11 mouse cellular contexts compared by ENCODE assay signal in genomic region chr12:91878912-91879250, GRCm38 (mm10). TPM values are rescaled to one million over a fixed set of nuclear protein-coding genes. Genes with fewer than 3 reads are reported as not detected.
DNase-seq lines count a peak whose midpoint lies in the region; ATAC-seq and TF ChIP-seq lines count a peak whose summit lies in the region.
"Had no signal": no experiment of that assay in that cellular context is flagged by ENCODE, and none has a peak within 500 bp of the region (broad histone marks: within the 10 kb centered on the region; RNA-seq: fewer than 3 reads in every experiment).

No protein-coding gene starts in this region.

- TF ChIP-seq POLR2A in brain, embryonic 14.5 days (IDR thresholded peaks at IDR 0.05; ENCODE audit: borderline replicate concordance, extremely low read depth, insufficient read depth, insufficient read length, poor library complexity, severe bottlenecking), result no peak
- TF ChIP-seq POLR2A in olfactory bulb, adult 2 months (IDR thresholded peaks at IDR 0.05; ENCODE audit: insufficient read depth, low read depth, low read length), result no peak
- TF ChIP-seq POLR2A in thymus, adult 2 months (IDR thresholded peaks at IDR 0.05; ENCODE audit: control insufficient read depth, extremely low read depth, insufficient read depth, low read length, poor library complexity), result no peak

- no peaks in the 10 kb centered on the region for H3K27me3 ChIP-seq in thymus, adult 2 months (ENCODE audit: control insufficient read depth, insufficient read depth, low read length)
- H3K27me3 ChIP-seq in intestine, postnatal 0 days (replicated peaks; ENCODE audit: control insufficient read depth, insufficient read depth, low read length), result no peaks in the 10 kb centered on the region
- H3K27me3 ChIP-seq: embryonic facial prominence, embryonic 15.5 days; kidney, embryonic 15.5 days had no signal

- peaks cover 6% of the 10 kb centered on the region for H3K4me1 ChIP-seq in olfactory bulb, adult 2 months (ENCODE audit: control insufficient read depth, insufficient read depth, low read length)
- H3K4me1 ChIP-seq in thymus, adult 2 months (replicated peaks; ENCODE audit: control insufficient read depth, insufficient read depth, low read length), result no peaks in the 10 kb centered on the region
- no peaks in the 10 kb centered on the region for H3K4me1 ChIP-seq in intestine, postnatal 0 days (replicated peaks; ENCODE audit: control insufficient read depth, insufficient read depth, low read length)
- H3K4me1 ChIP-seq: embryonic facial prominence, embryonic 15.5 days; kidney, embryonic 15.5 days had no signal

- H3K27ac ChIP-seq in olfactory bulb, adult 2 months (ENCODE audit: insufficient read depth, low read depth, low read length), result peak overlapping the region; percentile 70
- no peak overlapping the region for H3K27ac ChIP-seq in thymus, adult 2 months (ENCODE audit: control insufficient read depth, insufficient read depth, low read length)
- H3K27ac ChIP-seq in intestine, postnatal 0 days (ENCODE audit: low read depth, low read length), result no peak overlapping the region
- H3K27ac ChIP-seq: embryonic facial prominence, embryonic 15.5 days; kidney, embryonic 15.5 days had no signal

- H3K9me3 ChIP-seq in intestine, postnatal 0 days (ENCODE audit: control insufficient read depth), result no peaks in the 10 kb centered on the region
- H3K9me3 ChIP-seq: embryonic facial prominence, embryonic 15.5 days; G1E; kidney, embryonic 15.5 days had no signal

- no peaks in the 10 kb centered on the region for H3K36me3 ChIP-seq in thymus, adult 2 months (ENCODE audit: control insufficient read depth, insufficient read depth, low read length)
- H3K36me3 ChIP-seq in intestine, postnatal 0 days (ENCODE audit: control insufficient read depth, insufficient read depth), result no peaks in the 10 kb centered on the region
- H3K36me3 ChIP-seq: embryonic facial prominence, embryonic 15.5 days; G1E; kidney, embryonic 15.5 days had no signal

- no peak for TF ChIP-seq CTCF in brain, embryonic 14.5 days (IDR thresholded peaks at IDR 0.05; ENCODE audit: borderline replicate concordance, extremely low read depth, insufficient read depth, insufficient read length)
- TF ChIP-seq CTCF in olfactory bulb, adult 2 months (IDR thresholded peaks at IDR 0.05; ENCODE audit: insufficient read depth, low read depth, low read length), result no peak
- no peak for TF ChIP-seq CTCF in thymus, adult 2 months (IDR thresholded peaks at IDR 0.05; ENCODE audit: borderline replicate concordance, control insufficient read depth, extremely low read depth, insufficient read depth, low read length, poor library complexity)
- TF ChIP-seq CTCF in intestine, postnatal 0 days (IDR thresholded peaks at IDR 0.05; ENCODE audit: low read depth), result no peak

- ATAC-seq in intestine, postnatal 0 days, result no peak

- DNase-seq in left cerebral cortex, adult 18-20 months (ENCODE audit: low spot score in 2 of 2), result peak; percentile 63 to 83
- no peak for DNase-seq in left cerebral cortex, postnatal 4 days
- peak; percentile 8 for DNase-seq in brain, embryonic 14.5 days (ENCODE audit: low read depth)
- DNase-seq in layer of hippocampus, postnatal 36 days, result peak; percentile 21 to 31
- DNase-seq in thymus, adult 2 months, result no peak
- no peak for DNase-seq in spleen, postnatal 10 days (ENCODE audit: low spot score in 2 of 2)

- WGBS in olfactory bulb, adult 2 months, result 30% methylated on average over 8 of the region's 8 CpGs
- WGBS in thymus, adult 2 months, result 96% methylated on average over 8 of the region's 8 CpGs
- 49% methylated on average over 8 of the region's 8 CpGs for WGBS in intestine, postnatal 0 days

- H3K4me3 ChIP-seq in olfactory bulb, adult 2 months (ENCODE audit: insufficient read depth, low read depth, low read length), result no peak overlapping the region
- H3K4me3 ChIP-seq in thymus, adult 2 months (ENCODE audit: control insufficient read depth, insufficient read depth, low read length), result no peak overlapping the region
- H3K4me3 ChIP-seq in intestine, postnatal 0 days (ENCODE audit: low read depth, low read length), result no peak overlapping the region
- H3K4me3 ChIP-seq: embryonic facial prominence, embryonic 15.5 days; kidney, embryonic 15.5 days had no signal

- intact Hi-C loops in left cerebral cortex, postnatal 4 days (cut with DNase I), result loop anchor here (5.0 kb wide), 1 partner anchor 1268 kb away; no protein-coding TSS in a partner anchor

- H3K9ac ChIP-seq in intestine, postnatal 0 days (ENCODE audit: low read depth, low read length), result no peak overlapping the region
- H3K9ac ChIP-seq: embryonic facial prominence, embryonic 15.5 days; kidney, embryonic 15.5 days had no signal

- H3K4me2 ChIP-seq in intestine, postnatal 0 days (replicated peaks; ENCODE audit: low read depth), result no peak overlapping the region
- H3K4me2 ChIP-seq: embryonic facial prominence, embryonic 15.5 days; kidney, embryonic 15.5 days had no signal

RNA-seq across cellular contexts. Expression of gene Sel1l, which starts 29.9 kb away (rescaled TPM):
- total RNA-seq in left cerebral cortex, adult 18-20 months (2021), result 100 to 1,000 TPM; 145 to 151 TPM
- total RNA-seq in left cerebral cortex, postnatal 4 days (2021), result 100 to 1,000 TPM; 119 to 122 TPM
- 57.5 and 67.8 TPM in 2 replicates for polyA plus RNA-seq in brain, embryonic 14.5 days (2012; rRNA removed)
- 100 to 1,000 TPM; 187 to 204 TPM for total RNA-seq in layer of hippocampus, postnatal 36 days (2021)
- 256 TPM in 1 of 2 replicates, not detected in the other for polyA plus RNA-seq in olfactory bulb, adult 2 months (2012; ENCODE audit: insufficient read depth, insufficient read length, low replicate concordance, missing spikeins)
- polyA plus RNA-seq in thymus, adult 2 months (2012; rRNA removed), result 48.5 and 67.6 TPM in 2 replicates
- polyA plus RNA-seq in intestine, postnatal 0 days (2015; fragmentation: Nextera tagmentation; extraction: Ambion mirVana), result 88.2 and 108 TPM in 2 replicates

Comparison
In these comparisons a context has a peak if more than half of its experiments do, and no peak if none do; other contexts are left out.
1. DNase-seq: peak in left cerebral cortex, adult 18-20 months (2 of 2), brain, embryonic 14.5 days (single experiment) and layer of hippocampus, postnatal 36 days (2 of 2); none in left cerebral cortex, postnatal 4 days (single experiment), thymus, adult 2 months (single experiment) and spleen, postnatal 10 days (0 of 2).